9 mouse cellular contexts compared by ENCODE assay signal in genomic region chr11:114764820-114765818, GRCm38 (mm10). TPM values are rescaled to one million over a fixed set of nuclear protein-coding genes. Genes with fewer than 3 reads are reported as not detected.
DNase-seq lines count a peak whose midpoint lies in the region; ATAC-seq and TF ChIP-seq lines count a peak whose summit lies in the region.
"Had no signal": no experiment of that assay in that cellular context is flagged by ENCODE, and none has a peak within 500 bp of the region (broad histone marks: within the 10 kb centered on the region; RNA-seq: fewer than 3 reads in every experiment).

Gene Kif19a (plus strand): TSS chr11:114765388.

- peak; percentile 72; the same call in 1 of the 2 replicates for ATAC-seq in hindbrain, postnatal 0 days
- peak; percentile 67 for ATAC-seq in liver, embryonic 12.5 days
- no peak for ATAC-seq in midbrain, postnatal 0 days (ENCODE audit: low FRiP score)

- no peaks in the 10 kb centered on the region for H3K4me1 ChIP-seq in hindbrain, postnatal 0 days (ENCODE audit: insufficient read depth, low read length)
- peaks cover 12% of the 10 kb centered on the region for H3K4me1 ChIP-seq in liver, embryonic 12.5 days
- H3K4me1 ChIP-seq in midbrain, postnatal 0 days (ENCODE audit: insufficient read depth, low read length): no peaks in the 10 kb centered on the region

- no peak for DNase-seq in layer of hippocampus, postnatal 14 days (ENCODE audit: low spot score in 2 of 2)
- DNase-seq in layer of hippocampus, adult 8-10 months (ENCODE audit: low spot score in 2 of 2): no peak
- peak; percentile 57 to 75 for DNase-seq in cerebellum, postnatal 25 days
- DNase-seq in gastrocnemius, postnatal 14 days: peak; percentile 65
- peak; percentile 52 for DNase-seq in hindbrain, postnatal 0 days (ENCODE audit: low spot score)
- peak; percentile 28 for DNase-seq in midbrain, postnatal 0 days (ENCODE audit: low spot score)
- DNase-seq in thymus, postnatal 14 days: peak; percentile 19

- 3% methylated on average over 51 of the region's 51 CpGs for WGBS in hindbrain, postnatal 0 days
- 4% methylated on average over 51 of the region's 51 CpGs for WGBS in liver, embryonic 12.5 days (ENCODE audit: insufficient replicate concordance)
- 2% methylated on average over 45 of the region's 51 CpGs for WGBS in midbrain, postnatal 0 days

- peak within 1 kb of the TSS; percentile 43 for H3K9ac ChIP-seq in hindbrain, postnatal 0 days (replicated peaks; ENCODE audit: low read length)
- no peak within 1 kb of the TSS; the same call in 1 of the 2 replicates for H3K9ac ChIP-seq in liver, embryonic 12.5 days
- H3K9ac ChIP-seq in midbrain, postnatal 0 days (replicated peaks; ENCODE audit: low read length, poor library complexity, severe bottlenecking): peak within 1 kb of the TSS; percentile 46

- TF ChIP-seq CTCF in hindbrain, postnatal 0 days (IDR thresholded peaks at IDR 0.05; ENCODE audit: low read depth): no peak
- TF ChIP-seq CTCF in midbrain, postnatal 0 days (IDR thresholded peaks at IDR 0.05): no peak

- peak within 1 kb of the TSS; percentile 90 for H3K4me2 ChIP-seq in hindbrain, postnatal 0 days (ENCODE audit: low read depth, low read length)
- H3K4me2 ChIP-seq in liver, embryonic 12.5 days: peak within 1 kb of the TSS; percentile 80
- peak within 1 kb of the TSS; percentile 92 for H3K4me2 ChIP-seq in midbrain, postnatal 0 days (ENCODE audit: low read depth, low read length, poor library complexity, severe bottlenecking)

- H3K36me3 ChIP-seq in hindbrain, postnatal 0 days (ENCODE audit: insufficient read depth, low read length): no peaks in the 10 kb centered on the region
- H3K36me3 ChIP-seq in liver, embryonic 12.5 days: no peaks in the 10 kb centered on the region
- H3K36me3 ChIP-seq in midbrain, postnatal 0 days (ENCODE audit: insufficient read depth, low read length): no peaks in the 10 kb centered on the region

- peak within 1 kb of the TSS; percentile 46 for H3K4me3 ChIP-seq in hindbrain, postnatal 0 days (ENCODE audit: low read length)
- H3K4me3 ChIP-seq in liver, embryonic 12.5 days: peak within 1 kb of the TSS; percentile 49
- H3K4me3 ChIP-seq in midbrain, postnatal 0 days (ENCODE audit: low read depth, low read length): peak within 1 kb of the TSS; percentile 43

- intact Hi-C loops in gastrocnemius, postnatal 14 days (cut with DNase I; ENCODE audit: low total_unique reads): no loop called here

- no peaks in the 10 kb centered on the region for H3K9me3 ChIP-seq in hindbrain, postnatal 0 days (ENCODE audit: low read length)
- H3K9me3 ChIP-seq in liver, embryonic 12.5 days (replicated peaks): no peaks in the 10 kb centered on the region
- no peaks in the 10 kb centered on the region for H3K9me3 ChIP-seq in midbrain, postnatal 0 days (ENCODE audit: low read length)

- H3K27ac ChIP-seq in hindbrain, postnatal 0 days: no peak within 1 kb of the TSS
- H3K27ac ChIP-seq in liver, embryonic 12.5 days: no peak within 1 kb of the TSS
- H3K27ac ChIP-seq in midbrain, postnatal 0 days (ENCODE audit: low read depth, low read length): no peak within 1 kb of the TSS

- peaks cover 8% of the 10 kb centered on the region; the same call in 1 of the 2 replicates for H3K27me3 ChIP-seq in hindbrain, postnatal 0 days (ENCODE audit: insufficient read depth, low read length)
- H3K27me3 ChIP-seq in liver, embryonic 12.5 days (replicated peaks): peaks cover 64% of the 10 kb centered on the region
- H3K27me3 ChIP-seq in midbrain, postnatal 0 days (ENCODE audit: insufficient read depth, low read length): peaks cover 6% of the 10 kb centered on the region

RNA-seq across cellular contexts. Expression of gene Kif19a, which starts in this region (rescaled TPM):
- 10 to 100 TPM; 15.4 to 18.9 TPM for total RNA-seq in layer of hippocampus, postnatal 14 days (2021)
- 1 to 10 TPM; 2.7 to 4.5 (median 3.8) TPM for total RNA-seq in layer of hippocampus, adult 8-10 months (2022)
- total RNA-seq in gastrocnemius, postnatal 14 days (2021): 1 to 10 TPM; 1.3 to 4.2 TPM
- 7.4 and 13.5 TPM in 2 replicates for total RNA-seq in hindbrain, postnatal 0 days (2014; rRNA removed)
- 0.99 and 1.6 TPM in 2 replicates for polyA plus RNA-seq in hindbrain, postnatal 0 days (2015; fragmentation: Nextera tagmentation; extraction: Ambion mirVana)
- polyA plus RNA-seq in liver, embryonic 12.5 days (2016; fragmentation: Nextera tagmentation; extraction: Ambion mirVana): 0.13 TPM in 1 of 2 replicates, not detected in the other
- total RNA-seq in midbrain, postnatal 0 days (2014; rRNA removed): 5.3 and 7.2 TPM in 2 replicates
- 0.85 and 1.3 TPM in 2 replicates for polyA plus RNA-seq in midbrain, postnatal 0 days (2015; fragmentation: Nextera tagmentation; extraction: Ambion mirVana)
- total RNA-seq: MEL had no signal

Comparison
In these comparisons a context has a peak if more than half of its experiments do, and no peak if none do; other contexts are left out.
1. Peak in ATAC-seq, H3K4me3 ChIP-seq and H3K4me2 ChIP-seq in liver, embryonic 12.5 days; RNA of the gene not detected or under 1 TPM.
2. DNase-seq: peak in cerebellum, postnatal 25 days (2 of 2), gastrocnemius, postnatal 14 days (single experiment), hindbrain, postnatal 0 days (single experiment), midbrain, postnatal 0 days (single experiment) and thymus, postnatal 14 days (single experiment); none in layer of hippocampus, postnatal 14 days (0 of 2) and layer of hippocampus, adult 8-10 months (0 of 2).
3. Peak in every context shown above with its lines, with median percentiles within 50 percentile points of each other: H3K4me2 ChIP-seq and H3K4me3 ChIP-seq.